Mouse (Mus musculus) liver, embryonic 11.5 days (tissue): ENCODE measurements around the gene Upp2. TPM values are rescaled to one million over a fixed set of nuclear protein-coding genes. Genes with fewer than 3 reads are reported as not detected.

Source experiments
- ATAC-seq: fragments of 200-750 bp; cut with Nextera tagmentation; replicated peaks from 2 replicates; pipeline ENCODE4 v1.8.0; 2017; ENCODE audit warnings: moderate number of reproducible peaks, mild to moderate bottlenecking, moderate TSS enrichment, moderate library complexity; ENCODE audit not compliant: low FRiP score
- DNase-seq: peaks from one replicate; pipeline ENCODE4 v3.0.0-alpha.2; 2017; ENCODE audit warnings: low spot score
- H3K27ac ChIP-seq: fragments of 300-500 bp; sonication (generic); 2 replicates; pipeline ENCODE4 v1.5.1; 2014; ENCODE audit warnings: mild to moderate bottlenecking, low read depth, low read length, control low read depth
- H3K27me3 ChIP-seq: fragments of 300-500 bp; sonication (generic); replicated peaks from 2 replicates; pipeline ENCODE4 v1.6.1; 2014; ENCODE audit warnings: low read length, mixed read lengths; ENCODE audit not compliant: control insufficient read depth, insufficient read depth
- H3K36me3 ChIP-seq: fragments of 300-500 bp; sonication (generic); 2 replicates; pipeline ENCODE4 v1.6.1; 2014; ENCODE audit warnings: mild to moderate bottlenecking, low read length, moderate library complexity, mixed read lengths; ENCODE audit not compliant: control insufficient read depth, insufficient read depth
- H3K4me1 ChIP-seq: fragments of 300-500 bp; sonication (generic); replicated peaks from 2 replicates; pipeline ENCODE4 v1.6.1; 2014; ENCODE audit warnings: low read length, mixed read lengths; ENCODE audit not compliant: control insufficient read depth, insufficient read depth
- H3K4me2 ChIP-seq: fragments of 300-500 bp; sonication (generic); 2 replicates; pipeline ENCODE4 v1.6.1; 2014; ENCODE audit warnings: mild to moderate bottlenecking, control low read depth, moderate library complexity
- H3K4me3 ChIP-seq: fragments of 300-500 bp; sonication (generic); 2 replicates; pipeline ENCODE4 v1.5.1; 2014; ENCODE audit warnings: low read depth, low read length, control low read depth
- H3K9ac ChIP-seq: fragments of 300-500 bp; sonication (generic); 2 replicates; pipeline ENCODE4 v1.6.1; 2014; ENCODE audit warnings: low read depth, low read length, control low read depth
- H3K9me3 ChIP-seq: fragments of 300-500 bp; sonication (generic); 2 replicates; pipeline ENCODE4 v1.6.1; 2016; ENCODE audit warnings: low read length, inconsistent platforms, mixed read lengths; ENCODE audit not compliant: control insufficient read depth
- WGBS: fragments of 180-500 bp; shearing (Covaris S2); extraction: QIAGEN DNeasy Blood & Tissue Kit; methylation state at CpG from one replicate; pipeline ENCODE4 v1.1.7; 2014; 5-methylcytosine and 5-hydroxymethylcytosine counted together
- polyA plus RNA-seq: library from polyadenylated mRNA; unstranded; fragments of >200 nt; fragmentation: Nextera tagmentation; extraction: Ambion mirVana; gene quantifications from 2 replicates; pipeline ENCODE4 v1.2.1, GENCODE M21; 2014

Gene Upp2
- polyA plus RNA-seq, 1 experiment from 2014 or later: 4.8 TPM

GRCm38 (mm10) chr2:58590055-58590454 is 23.0 kb downstream of the Upp2 start:
- Histone ChIP-seq H3K36me3 (no peaks in the 10 kb centered on the region), H3K27me3 (no peaks in the 10 kb centered on the region)
- ATAC-seq: no peak

GRCm38 (mm10) chr2:58595350-58595749 is 28.3 kb downstream of the Upp2 start:
- no peak for DNase-seq
- peak overlapping the region; percentile 19; the same call in 1 of the 2 replicates for H3K27ac ChIP-seq

More at GRCm38 (mm10) chr2:58590055-58590454, 23.0 kb downstream of the Upp2 start:
- Histone ChIP-seq H3K9me3 (no peaks in the 10 kb centered on the region), H3K4me1 (no peaks in the 10 kb centered on the region), H3K4me2 (no peak overlapping the region), H3K27ac (no peak overlapping the region), H3K4me3 (no peak overlapping the region), H3K9ac (no peak overlapping the region)
- no peak for DNase-seq
- WGBS: 88% methylated on average over 1 of the region's 1 CpGs

GRCm38 (mm10) chr2:58596774-58597342 is 29.8 kb downstream of the Upp2 start:
- H3K9me3 ChIP-seq: no peaks in the 10 kb centered on the region
- DNase-seq (no peak), ATAC-seq (no peak)
- H3K36me3 ChIP-seq: no peaks in the 10 kb centered on the region
- H3K27me3 ChIP-seq: no peaks in the 10 kb centered on the region
- no peaks in the 10 kb centered on the region for H3K4me1 ChIP-seq
- H3K27ac ChIP-seq: no peak overlapping the region
- H3K4me2 ChIP-seq: no peak overlapping the region
- no peak overlapping the region for H3K4me3 ChIP-seq
- no peak overlapping the region for H3K9ac ChIP-seq
- 84% methylated on average over 17 of the region's 17 CpGs for WGBS

More at GRCm38 (mm10) chr2:58595350-58595749, 28.3 kb downstream of the Upp2 start:
- 53% methylated on average over 9 of the region's 9 CpGs for WGBS
- H3K4me2 ChIP-seq: no peak overlapping the region
- no peaks in the 10 kb centered on the region for H3K27me3 ChIP-seq
- no peaks in the 10 kb centered on the region for H3K36me3 ChIP-seq
- H3K9ac ChIP-seq: no peak overlapping the region
- no peak for ATAC-seq
- H3K9me3 ChIP-seq: no peaks in the 10 kb centered on the region
- H3K4me1 ChIP-seq: no peaks in the 10 kb centered on the region
- no peak overlapping the region for H3K4me3 ChIP-seq

GRCm38 (mm10) chr2:58597556-58597955 is 30.5 kb downstream of the Upp2 start:
- ATAC-seq (no peak), DNase-seq (no peak)

GRCm38 (mm10) chr2:58599639-58600038 is 32.5 kb downstream of the Upp2 start:
- no peaks in the 10 kb centered on the region for H3K27me3 ChIP-seq
- H3K9ac ChIP-seq: no peak overlapping the region
- no peaks in the 10 kb centered on the region for H3K9me3 ChIP-seq
- no peaks in the 10 kb centered on the region for H3K36me3 ChIP-seq
- ATAC-seq (no peak), DNase-seq (no peak)
- no peaks in the 10 kb centered on the region for H3K4me1 ChIP-seq
- no peak overlapping the region for H3K4me3 ChIP-seq
- WGBS: 76% methylated on average over 6 of the region's 6 CpGs
- H3K27ac ChIP-seq: no peak overlapping the region
- H3K4me2 ChIP-seq: no peak overlapping the region

More at GRCm38 (mm10) chr2:58597556-58597955, 30.5 kb downstream of the Upp2 start:
- 92% methylated on average over 3 of the region's 3 CpGs for WGBS
- no peak overlapping the region for H3K4me2 ChIP-seq
- no peak overlapping the region for H3K27ac ChIP-seq
- no peaks in the 10 kb centered on the region for H3K36me3 ChIP-seq
- no peak overlapping the region for H3K4me3 ChIP-seq
- no peaks in the 10 kb centered on the region for H3K4me1 ChIP-seq
- no peaks in the 10 kb centered on the region for H3K9me3 ChIP-seq
- no peaks in the 10 kb centered on the region for H3K27me3 ChIP-seq
- H3K9ac ChIP-seq: no peak overlapping the region

DNA sequence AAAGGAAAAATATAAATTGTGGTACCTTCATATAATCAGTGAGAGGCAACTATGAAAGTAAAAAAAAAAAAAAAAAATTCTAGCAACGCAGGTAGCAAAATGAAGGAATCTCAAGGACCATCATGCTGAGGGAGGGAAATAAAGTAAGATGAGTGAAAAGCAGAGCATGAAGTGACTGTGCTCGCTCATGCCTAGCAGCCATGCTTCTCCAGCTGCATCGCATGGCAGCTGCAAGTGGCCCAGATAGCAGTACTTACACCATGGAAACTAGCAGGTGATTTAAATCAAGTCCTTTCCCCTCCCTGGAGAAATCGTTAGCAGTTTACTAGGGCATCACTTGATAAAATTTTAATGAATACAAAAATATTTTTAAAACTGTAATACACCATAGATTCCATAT is 34.3 kb downstream of the Upp2 start:
- Histone ChIP-seq H3K9me3 (no peaks in the 10 kb centered on the region), H3K36me3 (no peaks in the 10 kb centered on the region), H3K9ac (no peak overlapping the region), H3K4me2 (no peak overlapping the region), H3K4me1 (no peaks in the 10 kb centered on the region), H3K4me3 (no peak overlapping the region), H3K27me3 (no peaks in the 10 kb centered on the region), H3K27ac (no peak overlapping the region)
- 85% methylated on average over 4 of the region's 4 CpGs for WGBS
- no peak for DNase-seq
- ATAC-seq: no peak

DNA sequence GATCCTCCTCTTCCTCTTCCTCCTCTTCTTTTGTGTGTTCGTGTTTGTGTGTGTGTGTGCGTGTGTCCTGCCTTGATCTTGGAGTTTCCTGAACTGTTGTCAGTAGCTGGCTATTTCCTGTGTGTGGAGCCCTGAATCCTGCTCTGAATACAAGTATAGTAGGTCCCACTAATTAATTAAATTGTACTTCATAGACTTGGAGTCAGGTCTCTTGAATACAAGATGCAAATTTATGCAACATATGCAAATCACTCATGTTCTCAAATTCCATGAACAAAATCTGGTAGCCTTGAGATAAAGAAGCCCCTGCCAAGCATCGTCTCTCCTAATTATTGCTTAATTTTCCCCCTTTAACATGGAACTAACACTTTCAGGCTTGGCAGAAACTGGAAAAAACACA is 36.3 kb downstream of the Upp2 start:
- Histone ChIP-seq H3K4me2 (no peak overlapping the region), H3K9me3 (no peaks in the 10 kb centered on the region), H3K4me3 (no peak overlapping the region), H3K27me3 (no peaks in the 10 kb centered on the region), H3K9ac (no peak overlapping the region), H3K27ac (no peak overlapping the region), H3K4me1 (no peaks in the 10 kb centered on the region), H3K36me3 (no peaks in the 10 kb centered on the region)
- DNase-seq: no peak
- ATAC-seq: no peak
- 80% methylated on average over 3 of the region's 3 CpGs for WGBS

- ATAC-seq (no peak), DNase-seq (no peak)
- Histone ChIP-seq H3K9me3 (no peaks in the 10 kb centered on the region), H3K4me1 (no peaks in the 10 kb centered on the region), H3K9ac (no peak overlapping the region), H3K36me3 (no peaks in the 10 kb centered on the region), H3K27ac (no peak overlapping the region), H3K4me3 (no peak overlapping the region), H3K27me3 (no peaks in the 10 kb centered on the region), H3K4me2 (no peak overlapping the region)
- WGBS: 89% methylated on average over 3 of the region's 3 CpGs
Measured at GRCm38 (mm10) chr2:58604791-58605190, 37.7 kb downstream of the Upp2 start.

DNA sequence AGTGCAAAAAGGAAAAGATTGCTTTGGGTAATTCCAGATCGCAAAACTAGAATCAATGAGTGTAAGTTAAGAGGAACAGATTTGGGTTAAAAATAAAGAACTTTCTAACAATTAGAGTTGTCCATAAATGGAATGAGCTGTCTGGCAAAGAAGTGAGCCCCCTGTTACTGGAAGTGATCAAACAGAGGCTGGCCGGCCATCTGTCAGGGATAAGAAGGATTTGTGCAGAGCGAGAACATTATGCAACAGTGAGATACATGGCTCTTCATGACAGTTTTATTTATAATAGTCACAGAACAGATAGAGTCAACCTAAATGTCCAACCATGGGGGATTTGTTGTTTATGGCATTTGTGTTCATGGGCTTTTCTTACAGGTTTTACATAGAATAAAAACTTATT is 46.6 kb downstream of the Upp2 start:
- no peaks in the 10 kb centered on the region for H3K9me3 ChIP-seq
- ATAC-seq (no peak), DNase-seq (no peak)
- no peak overlapping the region for H3K4me3 ChIP-seq
- no peaks in the 10 kb centered on the region for H3K36me3 ChIP-seq
- no peak overlapping the region for H3K9ac ChIP-seq
- WGBS: 79% methylated on average over 3 of the region's 3 CpGs
- H3K27ac ChIP-seq: no peak overlapping the region
- no peak overlapping the region for H3K4me2 ChIP-seq
- no peaks in the 10 kb centered on the region for H3K4me1 ChIP-seq
- no peaks in the 10 kb centered on the region for H3K27me3 ChIP-seq
